Mouse (Mus musculus) liver, adult 2 months (tissue): Measurements from ENCODE around the gene Cdh16. TPM values are rescaled to one million over a fixed set of nuclear protein-coding genes. Genes with fewer than 3 reads are reported as not detected.
"Not testable (repeated sequence)": the region's sequence is repeated elsewhere in the genome, so short reads cannot be mapped to it uniquely, and the experiment has no call there.

Experiments
- DNase-seq: peaks from one replicate; pipeline ENCODE4 v3.0.0-alpha.2; 2011; ENCODE audit warnings: low read depth, low spot score; ENCODE audit errors: extremely low read depth
- H3K27ac ChIP-seq: fragments of 200-500 bp; replicated peaks from 2 replicates; pipeline ENCODE4 v1.5.1; 2012; ENCODE audit warnings: low read depth, mild to moderate bottlenecking, control low read depth, inconsistent platforms, low read length; ENCODE audit not compliant: insufficient read depth
- H3K27me3 ChIP-seq: fragments of 200-500 bp; 2 replicates; pipeline ENCODE4 v1.6.1; 2012; ENCODE audit warnings: mild to moderate bottlenecking, moderate library complexity, low read length, inconsistent platforms; ENCODE audit not compliant: control insufficient read depth, insufficient read depth
- H3K36me3 ChIP-seq: fragments of 200-500 bp; 2 replicates; pipeline ENCODE4 v1.6.1; 2012; ENCODE audit warnings: low read length, inconsistent platforms; ENCODE audit not compliant: control insufficient read depth, insufficient read depth
- H3K4me1 ChIP-seq: fragments of 200-500 bp; 2 replicates; pipeline ENCODE4 v1.6.1; 2011; ENCODE audit warnings: low read length; ENCODE audit not compliant: control insufficient read depth, insufficient read depth
- H3K4me3 ChIP-seq: fragments of 200-500 bp; 2 replicates; pipeline ENCODE4 v1.5.1; 2011; ENCODE audit warnings: low read depth, mild to moderate bottlenecking, control low read depth, low read length, moderate library complexity; ENCODE audit not compliant: insufficient read depth
- H3K79me2 ChIP-seq: fragments of 200-500 bp; 2 replicates; pipeline ENCODE4 v1.6.1; 2012; ENCODE audit warnings: inconsistent platforms, mild to moderate bottlenecking, low read length, moderate library complexity; ENCODE audit not compliant: control insufficient read depth, insufficient read depth
- H3K9ac ChIP-seq: fragments of 200-500 bp; 2 replicates; pipeline ENCODE4 v1.6.1; 2012; ENCODE audit warnings: low read depth, mild to moderate bottlenecking, control low read depth, inconsistent platforms, low read length
- CTCF ChIP-seq: fragments of 200-500 bp; IDR thresholded peaks from 2 replicates; pipeline ENCODE4 v1.5.1; 2011; ENCODE audit warnings: low read depth, low read length, control low read depth
- POLR2A ChIP-seq: fragments of 200-500 bp; IDR thresholded peaks from 2 replicates; pipeline ENCODE4 v1.6.1; 2011; ENCODE audit warnings: low read length, control low read depth; ENCODE audit not compliant: insufficient read depth; ENCODE audit errors: extremely low read depth
- WGBS: fragments of 180-500 bp; shearing (Covaris S2); methylation state at CpG from one replicate; pipeline ENCODE4 v1.1.7; 2018; 5-methylcytosine and 5-hydroxymethylcytosine counted together
- polyA plus RNA-seq: library from polyadenylated mRNA; depleted of rRNA; stranded (reverse); fragments of >200 nt; gene quantifications from 2 replicates; pipeline ENCODE4 v1.2.3, GENCODE M21; 2012
- total RNA-seq: library from RNA; depleted of rRNA; stranded (reverse); fragments of >200 nt; gene quantifications from 2 replicates; pipeline ENCODE4 v1.2.3, GENCODE M21; 2014

Gene Cdh16
- total and polyA plus RNA-seq, 2 experiments: not detected

DNA sequence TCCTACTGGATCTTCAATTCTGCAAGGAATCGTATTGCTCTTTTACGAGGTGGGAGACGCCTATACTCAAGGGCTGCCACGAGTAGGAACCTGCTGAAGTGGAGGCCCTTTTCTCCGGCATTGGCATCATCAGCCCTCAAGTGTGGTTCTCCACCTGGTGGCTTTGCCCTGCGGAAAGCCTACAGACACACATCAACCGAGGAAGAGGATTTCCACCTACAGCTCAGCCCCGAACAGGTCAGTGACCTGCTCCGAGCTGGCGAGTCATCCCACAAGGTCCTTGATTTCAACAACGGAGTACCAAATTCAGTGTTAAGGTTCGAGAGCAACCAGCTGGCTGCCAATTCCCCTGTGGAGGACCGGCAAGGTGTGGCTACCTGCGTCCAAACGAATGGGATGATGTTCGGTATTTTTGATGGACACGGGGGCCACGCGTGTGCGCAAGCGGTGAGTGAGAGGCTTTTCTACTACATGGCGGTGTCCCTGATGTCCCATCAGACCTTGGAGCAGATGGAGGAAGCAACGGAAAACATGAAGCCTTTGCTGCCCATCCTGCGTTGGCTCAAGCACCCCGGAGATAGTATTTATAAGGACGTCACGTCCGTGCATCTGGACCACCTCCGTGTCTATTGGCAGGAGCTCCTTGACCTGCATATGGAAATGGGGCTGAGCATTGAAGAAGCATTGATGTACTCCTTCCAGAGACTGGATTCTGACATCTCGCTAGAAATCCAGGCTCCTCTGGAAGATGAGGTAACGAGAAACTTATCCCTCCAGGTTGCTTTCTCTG is 30.5 kb downstream of the Cdh16 start:
- peak overlapping the region; percentile 21 for H3K27ac ChIP-seq
- H3K4me3 ChIP-seq: no peak overlapping the region
- 0 out of 2 replicates have a peak overlapping the region, but pooled peaks have one; percentile 17 for H3K9ac ChIP-seq
- H3K4me1 ChIP-seq: peaks cover 43% of the 10 kb centered on the region
- WGBS: 72% methylated on average over 31 of the region's 31 CpGs
- peak; percentile 70 for DNase-seq
- peaks cover 25% of the 10 kb centered on the region for H3K36me3 ChIP-seq
- TF ChIP-seq CTCF (no peak), POLR2A (no peak)
- H3K27me3 ChIP-seq: no peaks in the 10 kb centered on the region
- peaks cover 27% of the 10 kb centered on the region for H3K79me2 ChIP-seq

DNA sequence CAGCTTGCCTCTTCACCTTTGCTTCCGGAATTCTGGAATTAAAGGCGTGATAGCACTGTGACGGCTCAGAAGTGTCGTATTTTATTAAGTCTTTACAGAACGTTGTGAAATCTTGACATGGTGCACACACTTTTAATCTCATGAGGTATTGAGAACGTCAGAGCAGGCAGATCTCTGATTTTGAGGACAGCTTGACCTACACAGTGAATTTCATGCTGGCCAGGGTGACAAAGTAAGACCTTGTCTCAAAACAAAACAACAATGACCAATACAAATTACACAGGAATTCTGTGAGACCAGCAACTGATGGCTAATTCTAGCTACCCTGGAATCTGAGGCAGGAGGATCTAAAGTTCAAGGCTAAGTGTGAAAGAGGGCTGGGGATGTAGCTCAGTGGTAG is 31.6 kb downstream of the Cdh16 start:
- H3K36me3 ChIP-seq: peaks cover 25% of the 10 kb centered on the region
- no peak for TF ChIP-seq CTCF
- H3K79me2 ChIP-seq: peaks cover 27% of the 10 kb centered on the region
- peak overlapping the region; percentile 76 for H3K4me3 ChIP-seq
- peak overlapping the region; percentile 75 for H3K9ac ChIP-seq
- H3K4me1 ChIP-seq: peaks cover 37% of the 10 kb centered on the region
- peak; percentile 57 for DNase-seq
- WGBS: 18% methylated on average over 6 of the region's 6 CpGs
- peak overlapping the region; percentile 97 for H3K27ac ChIP-seq
- H3K27me3 ChIP-seq: no peaks in the 10 kb centered on the region

DNA sequence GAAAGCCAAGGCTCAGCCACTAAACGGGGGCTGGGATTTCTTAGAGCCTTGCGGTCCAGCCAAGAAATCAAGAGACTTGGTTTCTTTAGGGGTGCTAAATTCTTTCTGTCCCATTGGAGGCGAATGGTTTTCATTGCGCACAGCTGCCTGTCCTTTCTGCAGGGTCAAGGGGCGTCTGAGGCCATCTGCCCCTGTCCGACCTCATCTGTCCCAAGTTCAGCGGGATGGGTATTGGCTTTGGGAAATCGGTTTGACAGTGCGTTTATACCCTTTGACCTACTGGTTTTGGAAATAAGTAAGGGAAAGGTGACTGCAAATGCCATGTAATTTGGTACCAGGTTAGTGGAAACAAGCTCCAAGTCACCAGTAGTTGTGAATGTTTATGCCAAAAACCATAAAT is 32.3 kb downstream of the Cdh16 start:
- WGBS: 1% methylated on average over 9 of the region's 9 CpGs
- DNase-seq: peak; percentile 98

GRCm38 (mm10) chr8:104591133-104591834 is 32.9 kb downstream of the Cdh16 start, which contains the start of gene Pdp2:
TSS of gene Pdp2 (plus strand) at chr8:104591451.
- peak; percentile 94 for DNase-seq
- under 1% methylated on average over 44 of the region's 44 CpGs for WGBS
- Histone ChIP-seq H3K4me1 (peaks cover 29% of the 10 kb centered on the region), H3K27ac (peak within 1 kb of the TSS; percentile 97), H3K36me3 (peaks cover 21% of the 10 kb centered on the region), H3K27me3 (no peaks in the 10 kb centered on the region), H3K9ac (peak within 1 kb of the TSS; percentile 86), H3K79me2 (peaks cover 25% of the 10 kb centered on the region), H3K4me3 (peak within 1 kb of the TSS; percentile 76)
- TF ChIP-seq POLR2A: peak; percentile 73
- TF ChIP-seq CTCF: no peak

More for the DNA sequence above, 32.3 kb downstream of the Cdh16 start:
- H3K9ac ChIP-seq: peak overlapping the region; percentile 86
- H3K79me2 ChIP-seq: peaks cover 27% of the 10 kb centered on the region
- H3K27ac ChIP-seq: peak overlapping the region; percentile 92
- TF ChIP-seq CTCF: no peak
- no peak for TF ChIP-seq POLR2A
- peak overlapping the region; percentile 76 for H3K4me3 ChIP-seq
- peaks cover 34% of the 10 kb centered on the region for H3K4me1 ChIP-seq
- H3K36me3 ChIP-seq: peaks cover 23% of the 10 kb centered on the region
- no peaks in the 10 kb centered on the region for H3K27me3 ChIP-seq

DNA sequence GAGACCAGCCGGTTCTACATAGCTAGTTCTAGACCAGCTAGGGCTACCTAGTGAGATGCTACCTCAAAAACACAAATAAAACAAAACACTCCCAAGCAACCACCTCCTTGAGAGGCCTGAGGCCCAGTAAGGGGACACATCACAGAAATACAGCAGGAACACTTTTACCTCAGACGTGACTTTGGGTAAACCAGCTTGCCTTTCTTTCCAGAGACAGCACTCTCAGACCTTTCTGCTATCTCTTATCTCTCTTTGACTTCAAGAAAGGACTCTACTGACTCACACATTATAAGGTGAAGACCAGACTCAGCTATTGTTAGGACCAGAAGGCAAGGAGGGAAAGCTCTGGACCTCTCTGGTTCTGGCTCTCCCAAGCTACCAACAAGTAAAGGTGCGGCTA is 33.9 kb downstream of the Cdh16 start:
- Histone ChIP-seq H3K36me3 (peaks cover 17% of the 10 kb centered on the region), H3K27ac (peak overlapping the region; percentile 86; the same call in 1 of the 2 replicates)
- WGBS: 95% methylated on average over 3 of the region's 3 CpGs

GRCm38 (mm10) chr8:104584522-104584921 is 39.7 kb downstream of the Cdh16 start:
- no peak overlapping the region for H3K9ac ChIP-seq
- no peak overlapping the region for H3K27ac ChIP-seq
- no peaks in the 10 kb centered on the region for H3K27me3 ChIP-seq
- WGBS: 26% methylated on average over 1 of the region's 1 CpGs
- peaks cover 2% of the 10 kb centered on the region; the same call in 1 of the 2 replicates for H3K4me1 ChIP-seq
- DNase-seq: peak; percentile 79
- no peaks in the 10 kb centered on the region for H3K79me2 ChIP-seq
- H3K36me3 ChIP-seq: no peaks in the 10 kb centered on the region
- H3K4me3 ChIP-seq: no peak overlapping the region
- TF ChIP-seq POLR2A (no peak), CTCF (no peak)

More for the DNA sequence above, 33.9 kb downstream of the Cdh16 start:
- peaks cover 20% of the 10 kb centered on the region for H3K79me2 ChIP-seq
- peaks cover 22% of the 10 kb centered on the region for H3K4me1 ChIP-seq
- H3K4me3 ChIP-seq: no peak overlapping the region
- no peak for TF ChIP-seq CTCF
- no peak for TF ChIP-seq POLR2A
- no peaks in the 10 kb centered on the region for H3K27me3 ChIP-seq
- no peak overlapping the region for H3K9ac ChIP-seq
- DNase-seq: no peak

GRCm38 (mm10) chr8:104577606-104578005 is 46.6 kb downstream of the Cdh16 start:
- not testable (repeated sequence) for H3K79me2 ChIP-seq, H3K9ac ChIP-seq, H3K27ac ChIP-seq, H3K4me3 ChIP-seq, H3K36me3 ChIP-seq, H3K4me1 ChIP-seq, H3K27me3 ChIP-seq
- 81% methylated on average over 17 of the region's 17 CpGs for WGBS
- peak; percentile 12 for DNase-seq
